Mouse (Mus musculus) hindbrain, postnatal 0 days (tissue): ENCODE data around the gene Msh5. TPM values are rescaled to one million over a fixed set of nuclear protein-coding genes. Genes with fewer than 3 reads are reported as not detected.
A peak's percentile ranks its signal among the peaks of the same experiment; 100 is the strongest.

ENCODE experiments used
- ATAC-seq: fragments of 200-750 bp; cut with Nextera tagmentation; 2 replicates; pipeline ENCODE4 v1.8.0; 2017; ENCODE audit warnings: mild to moderate bottlenecking, moderate TSS enrichment, moderate library complexity
- DNase-seq: peaks from one replicate; pipeline ENCODE4 v3.0.0-alpha.2; 2015; ENCODE audit warnings: low spot score
- H3K27ac ChIP-seq: fragments of 300-500 bp; sonication (generic); 2 replicates; pipeline ENCODE4 v1.5.1; 2014; ENCODE audit warnings: mild to moderate bottlenecking
- H3K27me3 ChIP-seq: fragments of 300-500 bp; sonication (generic); 2 replicates; pipeline ENCODE4 v1.6.1; 2014; ENCODE audit warnings: low read length, mixed read lengths; ENCODE audit not compliant: insufficient read depth
- H3K36me3 ChIP-seq: fragments of 300-500 bp; sonication (generic); 2 replicates; pipeline ENCODE4 v1.6.1; 2014; ENCODE audit warnings: low read length, mixed read lengths; ENCODE audit not compliant: insufficient read depth
- H3K4me1 ChIP-seq: fragments of 300-500 bp; sonication (generic); 2 replicates; pipeline ENCODE4 v1.6.1; 2014; ENCODE audit warnings: antibody characterized with exemption, low read length, mixed read lengths; ENCODE audit not compliant: insufficient read depth
- H3K4me2 ChIP-seq: fragments of 300-500 bp; sonication (generic); 2 replicates; pipeline ENCODE4 v1.6.1; 2014; ENCODE audit warnings: low read depth, mild to moderate bottlenecking, low read length, moderate library complexity, mixed read lengths
- H3K4me3 ChIP-seq: fragments of 300-500 bp; sonication (generic); 2 replicates; pipeline ENCODE4 v1.5.1; 2014; ENCODE audit warnings: low read length
- H3K9ac ChIP-seq: fragments of 300-500 bp; sonication (generic); replicated peaks from 2 replicates; pipeline ENCODE4 v1.6.1; 2014; ENCODE audit warnings: mild to moderate bottlenecking, low read length, moderate library complexity, mixed read lengths
- H3K9me3 ChIP-seq: fragments of 300-500 bp; sonication (generic); 2 replicates; pipeline ENCODE4 v1.6.1; 2016; ENCODE audit warnings: low read length, mixed read lengths
- CTCF ChIP-seq: IDR thresholded peaks from 2 replicates; pipeline ENCODE4 v1.5.1; 2016; ENCODE audit warnings: antibody characterized with exemption, control low read depth, low read depth
- WGBS: fragments of 180-500 bp; shearing (Covaris S2); extraction: QIAGEN DNeasy Blood & Tissue Kit; methylation state at CpG from one replicate; pipeline ENCODE4 v1.1.7; 2014; 5-methylcytosine and 5-hydroxymethylcytosine counted together
- polyA plus RNA-seq: library from polyadenylated mRNA; unstranded; fragments of >200 nt; fragmentation: Nextera tagmentation; extraction: Ambion mirVana; gene quantifications from 2 replicates; pipeline ENCODE4 v1.2.1, GENCODE M21; 2015
- total RNA-seq: library from RNA; depleted of rRNA; stranded (reverse); fragments of >200 nt; gene quantifications from 2 replicates; pipeline ENCODE4 v1.2.3, GENCODE M21; 2014

Gene Msh5
- total and polyA plus RNA-seq, 2 experiments from 2014 or later, result 3.1 to 6.4 TPM

- no peak overlapping the region for H3K27ac ChIP-seq
Measured at GRCm38 (mm10) chr17:35055691-35056495, 9.3 kb upstream of the Msh5 start.

GRCm38 (mm10) chr17:35052271-35052798, 5.8 kb upstream of the Msh5 start:
- ATAC-seq, result no peak
- Histone ChIP-seq H3K4me3 (no peak overlapping the region; the same call in 1 of the 2 replicates), H3K4me2 (peak overlapping the region; percentile 67; the same call in 1 of the 2 replicates), H3K27me3 (no peaks in the 10 kb centered on the region), H3K9ac (peak overlapping the region; percentile 22; the same call in 1 of the 2 replicates), H3K36me3 (no peaks in the 10 kb centered on the region; the same call in 1 of the 2 replicates), H3K4me1 (0 out of 2 replicates have a peak, but pooled peaks cover 4% of the 10 kb centered on the region), H3K9me3 (no peaks in the 10 kb centered on the region), H3K27ac (peak overlapping the region; percentile 74)
- 70% methylated on average over 12 of the region's 12 CpGs for WGBS
- DNase-seq, result no peak
- TF ChIP-seq CTCF, result no peak

More at GRCm38 (mm10) chr17:35055691-35056495, 9.3 kb upstream of the Msh5 start:
- Histone ChIP-seq H3K4me1 (peaks cover 6% of the 10 kb centered on the region; the same call in 1 of the 2 replicates), H3K4me2 (no peak overlapping the region), H3K36me3 (no peaks in the 10 kb centered on the region; the same call in 1 of the 2 replicates), H3K4me3 (no peak overlapping the region), H3K9ac (no peak overlapping the region), H3K27me3 (no peaks in the 10 kb centered on the region), H3K9me3 (no peaks in the 10 kb centered on the region)
- ATAC-seq (no peak), DNase-seq (no peak)
- 89% methylated on average over 7 of the region's 7 CpGs for WGBS
- no peak for TF ChIP-seq CTCF

- peak overlapping the region; percentile 67 for H3K4me2 ChIP-seq
- H3K36me3 ChIP-seq, result no peaks in the 10 kb centered on the region; the same call in 1 of the 2 replicates
- 10% methylated on average over 20 of the region's 21 CpGs for WGBS
- 0 out of 2 replicates have a peak, but pooled peaks cover 4% of the 10 kb centered on the region for H3K4me1 ChIP-seq
- peak overlapping the region; percentile 74 for H3K27ac ChIP-seq
- no peak for TF ChIP-seq CTCF
- peak; percentile 83 for DNase-seq
- H3K9me3 ChIP-seq, result no peaks in the 10 kb centered on the region
- peak overlapping the region; percentile 44 for H3K4me3 ChIP-seq
- peak overlapping the region; percentile 51 for H3K9ac ChIP-seq
- H3K27me3 ChIP-seq, result no peaks in the 10 kb centered on the region
- ATAC-seq, result peak; percentile 74
Measured at GRCm38 (mm10) chr17:35051156-35052086, 4.9 kb upstream of the Msh5 start.

GRCm38 (mm10) chr17:35050126-35050750, 3.7 kb upstream of the Msh5 start:
- WGBS, result 3% methylated on average over 27 of the region's 27 CpGs
- peak overlapping the region; percentile 67 for H3K4me2 ChIP-seq
- peak overlapping the region; percentile 86 for H3K27ac ChIP-seq
- 0 out of 2 replicates have a peak, but pooled peaks cover 4% of the 10 kb centered on the region for H3K4me1 ChIP-seq
- ATAC-seq, result no peak
- peak overlapping the region; percentile 44 for H3K4me3 ChIP-seq
- no peaks in the 10 kb centered on the region for H3K9me3 ChIP-seq
- H3K36me3 ChIP-seq, result no peaks in the 10 kb centered on the region
- peak overlapping the region; percentile 52 for H3K9ac ChIP-seq
- TF ChIP-seq CTCF, result no peak
- H3K27me3 ChIP-seq, result no peaks in the 10 kb centered on the region
- peak; percentile 58 for DNase-seq

GRCm38 (mm10) chr17:35049561-35050016, 3.0 kb upstream of the Msh5 start, which contains the start of gene Clic1:
Gene Clic1, plus strand, starts transcription at chr17:35049966.
- Histone ChIP-seq H3K9ac (peak within 1 kb of the TSS; percentile 52), H3K27me3 (no peaks in the 10 kb centered on the region), H3K4me2 (peak within 1 kb of the TSS; percentile 67), H3K9me3 (no peaks in the 10 kb centered on the region), H3K4me1 (0 out of 2 replicates have a peak, but pooled peaks cover 4% of the 10 kb centered on the region), H3K27ac (peak within 1 kb of the TSS; percentile 86), H3K4me3 (peak within 1 kb of the TSS; percentile 44), H3K36me3 (no peaks in the 10 kb centered on the region)
- DNase-seq (peak; percentile 77), ATAC-seq (no peak)
- 6% methylated on average over 11 of the region's 11 CpGs for WGBS
- peak; percentile 34 for TF ChIP-seq CTCF
